Mouse (Mus musculus) limb, embryonic 14.5 days (tissue): ENCODE measurements around the gene Serpina3n. TPM values are rescaled to one million over a fixed set of nuclear protein-coding genes. Genes with fewer than 3 reads are reported as not detected.
A peak's percentile ranks its signal among the peaks of the same experiment; 100 is the strongest.

Experiments
- ATAC-seq: fragments of 200-750 bp; cut with Nextera tagmentation; 2 replicates; pipeline ENCODE4 v1.8.0; 2017; ENCODE audit warnings: low read depth, moderate number of reproducible peaks, moderate TSS enrichment; ENCODE audit not compliant: low FRiP score
- DNase-seq: peaks from one replicate; pipeline ENCODE4 v3.0.0-alpha.2; 2015; ENCODE audit warnings: low spot score
- H3K27ac ChIP-seq: fragments of 300-500 bp; sonication (generic); replicated peaks from 2 replicates; pipeline ENCODE4 v1.5.1; 2014; ENCODE audit warnings: low read depth, mild to moderate bottlenecking, low read length, moderate library complexity, mixed read lengths
- H3K27me3 ChIP-seq: fragments of 300-500 bp; sonication (generic); 2 replicates; pipeline ENCODE4 v1.6.1; 2014; ENCODE audit warnings: low read length, mixed read lengths; ENCODE audit not compliant: control insufficient read depth, insufficient read depth
- H3K36me3 ChIP-seq: fragments of 300-500 bp; sonication (generic); 2 replicates; pipeline ENCODE4 v1.6.1; 2014; ENCODE audit warnings: mild to moderate bottlenecking, low read length, moderate library complexity, mixed read lengths; ENCODE audit not compliant: control insufficient read depth, insufficient read depth
- H3K4me1 ChIP-seq: fragments of 300-500 bp; sonication (generic); 2 replicates; pipeline ENCODE4 v1.6.1; 2014; ENCODE audit warnings: antibody characterized with exemption, low read length, mixed read lengths; ENCODE audit not compliant: control insufficient read depth, insufficient read depth
- H3K4me2 ChIP-seq: fragments of 300-500 bp; sonication (generic); replicated peaks from 2 replicates; pipeline ENCODE4 v1.6.1; 2014; ENCODE audit warnings: low read depth, mild to moderate bottlenecking, low read length, moderate library complexity; ENCODE audit not compliant: severe bottlenecking
- H3K4me3 ChIP-seq: fragments of 300-500 bp; sonication (generic); replicated peaks from 2 replicates; pipeline ENCODE4 v1.5.1; 2014; ENCODE audit warnings: low read length
- H3K9ac ChIP-seq: fragments of 300-500 bp; sonication (generic); 2 replicates; pipeline ENCODE4 v1.6.1; 2014; ENCODE audit warnings: mild to moderate bottlenecking, low read depth, low read length, moderate library complexity; ENCODE audit not compliant: severe bottlenecking
- H3K9me3 ChIP-seq: fragments of 300-500 bp; sonication (generic); 2 replicates; pipeline ENCODE4 v1.6.1; 2016; ENCODE audit warnings: low read length; ENCODE audit not compliant: control insufficient read depth
- POLR2A ChIP-seq: fragments of 200-500 bp; IDR thresholded peaks from 2 replicates; pipeline ENCODE4 v1.8.0; 2012; ENCODE audit warnings: inconsistent platforms, mild to moderate bottlenecking, moderate library complexity, borderline replicate concordance; ENCODE audit not compliant: insufficient read depth, insufficient read length; ENCODE audit errors: extremely low read depth
- WGBS: fragments of 180-500 bp; shearing (Covaris S2); extraction: QIAGEN DNeasy Blood & Tissue Kit; methylation state at CpG from one replicate; pipeline ENCODE4 v1.1.7; 2014; 5-methylcytosine and 5-hydroxymethylcytosine counted together
- polyA plus RNA-seq, 2 experiments: library from polyadenylated mRNA; depleted of rRNA in 1 of 2; stranded (reverse) in 1 of 2; unstranded in 1 of 2; fragments of >200 nt; fragmentation: Nextera tagmentation in 1 of 2; extraction: Ambion mirVana in 1 of 2; gene quantifications; 2 replicates each; pipeline versions ENCODE4 v1.2.1 to v1.2.3; 2012 to 2014

Serpina3n gene
- polyA plus RNA-seq, 2 experiments: 0.87 to 7.4 TPM

GRCm38 (mm10) chr12:104426915-104427314 lies 20.4 kb downstream of the Serpina3n start:
- Histone ChIP-seq H3K4me3 (no peak overlapping the region), H3K4me2 (no peak overlapping the region), H3K9me3 (no peaks in the 10 kb centered on the region), H3K36me3 (no peaks in the 10 kb centered on the region), H3K9ac (no peak overlapping the region), H3K27me3 (no peaks in the 10 kb centered on the region), H3K4me1 (peaks cover 10% of the 10 kb centered on the region), H3K27ac (no peak overlapping the region)
- ATAC-seq (0 out of 2 replicates have a peak, but pooled peaks have one; percentile 14), DNase-seq (peak; percentile 52)
- TF ChIP-seq POLR2A: no peak
- WGBS: 7% methylated on average over 7 of the region's 7 CpGs

GRCm38 (mm10) chr12:104431359-104431758 lies 24.8 kb downstream of the Serpina3n start:
- H3K4me3 ChIP-seq: no peak overlapping the region
- ATAC-seq (no peak), DNase-seq (no peak)
- H3K27me3 ChIP-seq: no peaks in the 10 kb centered on the region
- 53% methylated on average over 10 of the region's 10 CpGs for WGBS
- no peak overlapping the region for H3K27ac ChIP-seq
- H3K4me2 ChIP-seq: no peak overlapping the region
- no peak overlapping the region for H3K9ac ChIP-seq
- TF ChIP-seq POLR2A: no peak
- no peaks in the 10 kb centered on the region for H3K4me1 ChIP-seq
- H3K36me3 ChIP-seq: no peaks in the 10 kb centered on the region
- no peaks in the 10 kb centered on the region for H3K9me3 ChIP-seq

GRCm38 (mm10) chr12:104433214-104433613 lies 26.7 kb downstream of the Serpina3n start:
- H3K4me3 ChIP-seq: no peak overlapping the region
- H3K27me3 ChIP-seq: no peaks in the 10 kb centered on the region
- H3K9ac ChIP-seq: no peak overlapping the region
- no peaks in the 10 kb centered on the region for H3K36me3 ChIP-seq
- no peak overlapping the region for H3K4me2 ChIP-seq
- TF ChIP-seq POLR2A: no peak
- no peak overlapping the region for H3K27ac ChIP-seq
- H3K9me3 ChIP-seq: no peaks in the 10 kb centered on the region
- no peak for ATAC-seq
- H3K4me1 ChIP-seq: no peaks in the 10 kb centered on the region
- DNase-seq: no peak
- WGBS: 54% methylated on average over 7 of the region's 7 CpGs

GRCm38 (mm10) chr12:104433951-104434735 lies 27.6 kb downstream of the Serpina3n start:
- Histone ChIP-seq H3K9ac (no peak overlapping the region), H3K27me3 (no peaks in the 10 kb centered on the region), H3K9me3 (no peaks in the 10 kb centered on the region), H3K4me1 (no peaks in the 10 kb centered on the region), H3K4me3 (no peak overlapping the region), H3K36me3 (no peaks in the 10 kb centered on the region), H3K4me2 (no peak overlapping the region), H3K27ac (no peak overlapping the region)
- ATAC-seq (no peak), DNase-seq (no peak)
- whole genome bisulfite sequencing: 59% methylated on average over 20 of the region's 20 CpGs
- no peak for TF ChIP-seq POLR2A

GRCm38 (mm10) chr12:104440087-104440760 lies 33.7 kb downstream of the Serpina3n start:
- ATAC-seq (peak; percentile 74), DNase-seq (peak; percentile 81)
- peak overlapping the region; percentile 30; the same call in 1 of the 2 replicates for H3K27ac ChIP-seq
- H3K9me3 ChIP-seq: no peaks in the 10 kb centered on the region
- TF ChIP-seq POLR2A: no peak
- peaks cover 5% of the 10 kb centered on the region; the same call in 1 of the 2 replicates for H3K27me3 ChIP-seq
- no peak overlapping the region for H3K4me3 ChIP-seq
- H3K4me2 ChIP-seq: no peak overlapping the region
- peaks cover 3% of the 10 kb centered on the region; the same call in 1 of the 2 replicates for H3K4me1 ChIP-seq
- H3K36me3 ChIP-seq: no peaks in the 10 kb centered on the region
- H3K9ac ChIP-seq: 0 out of 2 replicates have a peak overlapping the region, but pooled peaks have one; percentile 22
- WGBS: 10% methylated on average over 22 of the region's 22 CpGs
